Mouse (Mus musculus) neural tube, embryonic 15.5 days (tissue): ENCODE results near the gene Slc25a39. TPM values are rescaled to one million over a fixed set of nuclear protein-coding genes. Genes with fewer than 3 reads are reported as not detected.
A peak's percentile ranks its signal among the peaks of the same experiment; 100 is the strongest.
"Not testable (repeated sequence)": the region's sequence is repeated elsewhere in the genome, so short reads cannot be mapped to it uniquely, and the experiment has no call there.

Experiments
- ATAC-seq: fragments of 200-750 bp; cut with Nextera tagmentation; 2 replicates; pipeline ENCODE4 v1.8.0; 2017; ENCODE audit warnings: mild to moderate bottlenecking, moderate TSS enrichment, moderate library complexity; ENCODE audit not compliant: low FRiP score
- H3K27ac ChIP-seq: fragments of 300-500 bp; sonication (generic); replicated peaks from 2 replicates; pipeline ENCODE4 v1.5.1; 2015; ENCODE audit warnings: mild to moderate bottlenecking, inconsistent platforms
- H3K27me3 ChIP-seq: fragments of 300-500 bp; sonication (generic); replicated peaks from 2 replicates; pipeline ENCODE4 v1.6.1; 2015; ENCODE audit warnings: inconsistent platforms
- H3K36me3 ChIP-seq: fragments of 300-500 bp; sonication (generic); 2 replicates; pipeline ENCODE4 v1.6.1; 2015; ENCODE audit warnings: inconsistent platforms
- H3K4me1 ChIP-seq: fragments of 300-500 bp; sonication (generic); 2 replicates; pipeline ENCODE4 v1.6.1; 2015; ENCODE audit warnings: inconsistent platforms
- H3K4me2 ChIP-seq: fragments of 300-500 bp; sonication (generic); 2 replicates; pipeline ENCODE4 v1.6.1; 2015; ENCODE audit warnings: inconsistent platforms, mild to moderate bottlenecking, moderate library complexity
- H3K4me3 ChIP-seq: fragments of 300-500 bp; sonication (generic); replicated peaks from 2 replicates; pipeline ENCODE4 v1.5.1; 2015; ENCODE audit warnings: mild to moderate bottlenecking, inconsistent platforms
- H3K9ac ChIP-seq: fragments of 300-500 bp; sonication (generic); replicated peaks from 2 replicates; pipeline ENCODE4 v1.6.1; 2015; ENCODE audit warnings: mild to moderate bottlenecking, inconsistent platforms
- H3K9me3 ChIP-seq: fragments of 300-500 bp; sonication (generic); replicated peaks from 2 replicates; pipeline ENCODE4 v1.6.1; 2016; ENCODE audit warnings: inconsistent platforms
- WGBS: fragments of 180-500 bp; shearing (Covaris S2); methylation state at CpG from one replicate; pipeline ENCODE4 v1.1.7; 2015; ENCODE audit warnings: mixed read lengths; 5-methylcytosine and 5-hydroxymethylcytosine counted together
- polyA plus RNA-seq: library from polyadenylated mRNA; unstranded; fragments of >200 nt; fragmentation: Nextera tagmentation; extraction: Ambion mirVana; gene quantifications from 2 replicates; pipeline ENCODE4 v1.2.1, GENCODE M21; 2015

The Slc25a39 gene
- polyA plus RNA-seq, 1 experiment from 2014 or later = 161 TPM

DNA sequence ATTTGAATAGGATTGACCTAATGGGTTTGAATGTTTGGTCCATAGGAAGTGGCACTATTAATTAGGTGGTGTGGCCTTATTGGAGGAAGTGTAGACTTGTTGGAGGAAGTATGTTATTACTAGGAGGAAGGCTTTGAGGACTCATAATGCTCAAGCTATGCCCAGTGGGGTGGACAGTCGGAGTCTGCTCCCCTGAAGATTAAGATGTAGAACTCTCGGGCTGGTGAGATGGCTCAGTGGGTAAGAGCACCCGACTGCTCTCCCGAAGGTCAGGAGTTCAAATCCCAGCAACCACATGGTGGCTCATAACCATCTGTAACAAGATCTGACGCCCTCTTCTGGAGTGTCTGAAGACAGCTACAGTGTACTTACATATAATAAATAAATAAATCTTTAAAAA, 18.3 kb downstream of the Slc25a39 start:
- H3K4me1 ChIP-seq = peaks cover 16% of the 10 kb centered on the region
- not testable (repeated sequence) for H3K36me3 ChIP-seq, H3K4me2 ChIP-seq, H3K9ac ChIP-seq, H3K27me3 ChIP-seq, H3K27ac ChIP-seq, ATAC-seq, H3K9me3 ChIP-seq, H3K4me3 ChIP-seq
- WGBS = 93% methylated on average over 4 of the region's 5 CpGs

DNA sequence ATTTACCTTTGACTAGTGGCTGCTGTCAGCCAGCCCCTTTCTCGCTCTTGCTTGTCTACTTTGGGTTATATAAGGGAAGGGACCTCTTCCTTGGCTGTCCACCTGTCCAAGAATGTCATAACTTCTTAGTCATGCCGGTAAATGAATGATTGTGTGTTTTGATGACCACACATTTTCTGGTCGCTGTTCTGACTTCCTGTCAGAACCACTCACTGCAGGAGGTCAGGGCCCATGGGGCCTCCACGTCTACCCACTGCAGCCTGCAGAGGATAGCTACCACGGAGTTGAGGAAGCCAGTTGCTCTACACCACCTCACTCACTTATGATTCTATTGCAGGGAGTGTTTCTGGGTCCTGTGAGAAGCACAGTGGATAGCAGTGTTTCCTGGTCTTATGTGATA, 21.6 kb downstream of the Slc25a39 start:
- Histone ChIP-seq H3K9ac (no peak overlapping the region), H3K4me3 (no peak overlapping the region), H3K27ac (no peak overlapping the region), H3K36me3 (no peaks in the 10 kb centered on the region), H3K9me3 (no peaks in the 10 kb centered on the region), H3K4me2 (no peak overlapping the region), H3K27me3 (no peaks in the 10 kb centered on the region), H3K4me1 (0 out of 2 replicates have a peak, but pooled peaks cover 3% of the 10 kb centered on the region)
- no peak for ATAC-seq
- 74% methylated on average over 5 of the region's 5 CpGs for WGBS

DNA sequence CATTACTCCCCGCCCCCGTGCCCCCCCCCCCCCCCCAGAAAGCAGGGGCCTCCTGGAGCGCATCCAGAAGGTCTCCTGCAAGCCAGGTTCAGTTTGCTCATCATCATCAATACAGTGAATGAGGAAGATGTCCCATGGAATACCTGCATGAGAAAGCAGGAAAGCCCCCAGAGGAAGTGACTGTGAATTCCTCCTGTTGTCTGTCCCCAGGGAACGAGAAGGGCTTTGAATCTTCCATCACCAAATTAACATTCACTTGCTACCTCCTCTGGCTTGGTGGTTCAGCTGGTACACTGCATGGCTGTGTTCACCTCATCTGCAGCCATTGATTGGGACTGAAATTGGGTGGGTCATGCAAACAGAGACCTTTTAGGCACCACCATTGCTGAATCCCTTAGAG, 22.7 kb downstream of the Slc25a39 start:
- no peak overlapping the region for H3K4me3 ChIP-seq
- H3K27me3 ChIP-seq = no peaks in the 10 kb centered on the region
- H3K4me2 ChIP-seq = no peak overlapping the region
- no peaks in the 10 kb centered on the region for H3K9me3 ChIP-seq
- H3K27ac ChIP-seq = no peak overlapping the region
- no peaks in the 10 kb centered on the region for H3K36me3 ChIP-seq
- ATAC-seq = no peak
- 0 out of 2 replicates have a peak, but pooled peaks cover 3% of the 10 kb centered on the region for H3K4me1 ChIP-seq
- no peak overlapping the region for H3K9ac ChIP-seq
- 50% methylated on average over 4 of the region's 4 CpGs for WGBS

DNA sequence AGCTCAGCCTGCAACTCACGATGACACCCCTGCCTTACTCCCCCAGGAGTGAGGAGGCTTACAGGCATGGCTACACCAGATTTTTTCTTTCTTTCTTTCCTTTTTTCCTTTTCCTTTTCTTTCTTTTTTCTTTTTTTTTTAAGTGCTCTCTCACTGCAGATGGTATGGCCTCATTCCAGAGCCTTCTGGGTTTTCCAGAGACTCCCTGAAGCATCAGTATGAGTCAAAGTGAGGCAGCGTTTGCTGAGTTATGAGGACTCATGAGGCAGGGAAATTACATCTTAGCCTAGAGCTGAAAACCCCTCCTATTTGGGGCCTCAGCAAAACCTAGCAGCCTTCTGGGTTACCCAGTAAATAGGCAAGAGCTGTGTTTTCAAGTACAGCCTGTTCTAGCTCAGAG, 23.3 kb downstream of the Slc25a39 start:
- no peaks in the 10 kb centered on the region for H3K9me3 ChIP-seq
- 69% methylated on average over 2 of the region's 2 CpGs for WGBS
- H3K27me3 ChIP-seq = no peaks in the 10 kb centered on the region
- no peak for ATAC-seq
- H3K36me3 ChIP-seq = no peaks in the 10 kb centered on the region
- no peak overlapping the region for H3K9ac ChIP-seq
- no peak overlapping the region for H3K27ac ChIP-seq
- no peak overlapping the region for H3K4me2 ChIP-seq
- 0 out of 2 replicates have a peak, but pooled peaks cover 3% of the 10 kb centered on the region for H3K4me1 ChIP-seq
- H3K4me3 ChIP-seq = no peak overlapping the region

DNA sequence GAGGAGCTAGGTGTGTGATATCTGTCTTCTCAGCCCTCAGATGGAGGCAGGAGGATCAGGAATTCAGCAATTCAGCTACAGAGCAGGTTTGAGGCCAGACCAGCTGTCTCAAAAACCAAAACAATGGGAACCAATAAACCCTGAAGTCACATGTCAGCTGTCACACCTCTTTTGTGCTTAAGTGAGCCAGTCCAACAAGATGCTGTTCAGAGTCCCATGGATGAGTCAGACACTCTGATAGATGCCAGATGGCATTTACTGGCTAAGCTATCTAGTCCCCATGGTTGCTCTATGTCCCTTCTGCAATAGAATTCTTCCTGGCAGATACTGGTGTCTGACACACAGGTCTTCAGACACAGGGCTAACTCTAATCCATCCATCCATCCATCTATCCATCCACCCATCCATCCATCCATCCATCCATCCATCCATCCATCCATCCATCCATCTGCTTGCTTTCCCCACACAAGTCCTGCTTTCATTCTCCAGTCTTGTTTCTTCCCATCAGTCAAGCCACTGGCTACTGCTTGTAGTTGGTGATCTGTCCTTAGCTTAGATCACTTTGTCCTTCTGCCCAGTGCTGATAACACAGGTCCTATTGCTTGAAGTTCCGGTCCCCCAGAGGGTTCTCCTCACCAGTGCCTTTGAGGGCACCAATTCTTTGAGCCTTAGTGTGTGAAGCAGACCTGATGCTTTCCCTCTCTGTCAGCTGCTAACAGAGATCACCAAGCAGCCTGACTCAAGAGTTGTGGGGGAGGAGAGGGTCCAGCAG, 24.2 kb downstream of the Slc25a39 start:
- Histone ChIP-seq H3K27ac (no peak overlapping the region), H3K4me1 (0 out of 2 replicates have a peak, but pooled peaks cover 3% of the 10 kb centered on the region), H3K4me2 (no peak overlapping the region), H3K27me3 (no peaks in the 10 kb centered on the region), H3K9me3 (no peaks in the 10 kb centered on the region; the same call in 1 of the 2 replicates), H3K4me3 (no peak overlapping the region), H3K36me3 (no peaks in the 10 kb centered on the region), H3K9ac (no peak overlapping the region)
- ATAC-seq = no peak
- 97% methylated on average over 1 of the region's 1 CpGs for WGBS

DNA sequence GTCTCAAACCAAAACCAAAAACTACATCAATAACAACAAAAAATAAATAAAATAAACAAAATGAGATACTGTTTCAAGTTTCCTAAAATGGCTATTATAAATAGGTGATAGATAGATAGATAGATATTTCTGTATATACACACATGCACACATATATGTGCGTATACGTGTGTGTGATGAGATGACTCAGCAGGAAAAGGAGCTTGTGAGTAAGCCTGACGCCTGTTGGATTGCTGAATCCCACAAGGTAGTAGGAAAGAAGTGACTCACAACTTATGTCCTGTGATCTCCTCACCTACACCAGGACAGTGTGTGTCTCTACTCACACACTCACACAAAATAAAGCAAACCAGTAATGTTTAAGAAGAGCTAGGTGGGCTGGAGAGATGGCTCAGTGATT, 25.0 kb downstream of the Slc25a39 start:
- WGBS = 86% methylated on average over 3 of the region's 3 CpGs
- no peaks in the 10 kb centered on the region for H3K36me3 ChIP-seq

DNA sequence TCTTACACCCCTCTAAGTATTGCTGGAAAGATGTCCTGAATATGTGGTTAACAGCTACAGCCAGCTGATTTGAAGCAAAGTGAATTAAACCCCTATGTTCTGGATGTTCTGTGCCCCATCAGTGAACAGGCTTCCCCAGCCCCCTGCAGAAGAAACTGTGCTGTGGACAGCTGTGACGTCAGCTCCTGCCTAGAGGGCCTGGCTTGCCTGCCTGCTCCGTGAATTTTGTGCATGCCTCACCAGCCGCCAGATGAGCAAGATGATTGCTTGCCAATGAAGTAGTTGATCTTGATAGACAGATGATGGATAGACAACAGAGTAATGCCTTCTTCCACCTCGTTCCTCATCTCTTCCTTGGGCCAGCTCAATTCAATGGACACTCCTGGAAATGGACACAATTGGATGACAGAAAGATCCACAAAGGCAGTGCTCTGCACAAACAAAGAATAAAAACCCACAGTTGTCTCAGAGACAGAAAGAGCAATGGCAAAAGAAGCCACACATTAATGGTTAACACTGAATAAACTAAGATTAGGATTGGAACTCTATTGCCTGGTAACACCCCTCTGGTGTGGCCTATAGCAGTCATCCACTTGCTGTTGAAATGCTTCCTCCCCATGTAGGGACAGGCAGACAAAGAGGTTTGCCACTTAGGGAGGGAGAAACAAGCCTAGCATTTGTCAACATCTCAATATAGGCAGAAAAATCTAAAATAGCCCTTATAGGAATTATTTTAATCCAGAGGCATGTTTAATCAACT, 26.2 kb downstream of the Slc25a39 start:
- Histone ChIP-seq H3K4me3 (no peak overlapping the region), H3K4me1 (peaks cover 3% of the 10 kb centered on the region; the same call in 1 of the 2 replicates), H3K27me3 (no peaks in the 10 kb centered on the region), H3K9ac (no peak overlapping the region), H3K9me3 (no peaks in the 10 kb centered on the region; the same call in 1 of the 2 replicates), H3K4me2 (no peak overlapping the region), H3K36me3 (no peaks in the 10 kb centered on the region), H3K27ac (no peak overlapping the region)
- WGBS = 38% methylated on average over 4 of the region's 4 CpGs
- no peak for ATAC-seq

More for the DNA sequence above, 25.0 kb downstream of the Slc25a39 start:
- Histone ChIP-seq H3K4me1 (0 out of 2 replicates have a peak, but pooled peaks cover 3% of the 10 kb centered on the region), H3K4me2 (no peak overlapping the region), H3K27ac (no peak overlapping the region), H3K27me3 (no peaks in the 10 kb centered on the region), H3K9me3 (no peaks in the 10 kb centered on the region; the same call in 1 of the 2 replicates), H3K9ac (no peak overlapping the region), H3K4me3 (no peak overlapping the region)
- no peak for ATAC-seq

DNA sequence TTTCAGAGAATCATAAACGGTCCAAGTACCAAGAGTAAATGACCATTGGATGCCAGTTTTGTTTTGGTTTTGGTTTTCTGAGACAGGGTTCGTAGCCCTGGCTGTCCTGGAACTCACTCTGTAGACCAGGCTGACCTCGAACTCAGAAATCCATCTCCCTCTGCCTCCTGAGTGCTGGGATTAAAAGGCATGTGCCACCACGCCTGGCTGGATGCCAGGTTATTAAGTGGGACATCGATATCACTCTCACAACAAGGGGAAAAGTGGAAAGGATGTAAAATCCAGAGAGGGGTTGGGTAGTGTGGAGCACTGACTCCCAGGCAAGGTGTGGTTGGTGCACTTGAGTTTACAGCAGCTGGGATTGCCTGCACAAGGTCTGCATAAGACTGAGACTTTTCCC, 27.7 kb downstream of the Slc25a39 start:
- no peak overlapping the region for H3K9ac ChIP-seq
- H3K9me3 ChIP-seq = no peaks in the 10 kb centered on the region; the same call in 1 of the 2 replicates
- no peaks in the 10 kb centered on the region for H3K27me3 ChIP-seq
- H3K4me3 ChIP-seq = no peak overlapping the region
- no peak overlapping the region for H3K4me2 ChIP-seq
- no peaks in the 10 kb centered on the region for H3K36me3 ChIP-seq
- WGBS = 78% methylated on average over 5 of the region's 5 CpGs
- ATAC-seq = no peak
- H3K27ac ChIP-seq = no peak overlapping the region
- peaks cover 15% of the 10 kb centered on the region; the same call in 1 of the 2 replicates for H3K4me1 ChIP-seq

DNA sequence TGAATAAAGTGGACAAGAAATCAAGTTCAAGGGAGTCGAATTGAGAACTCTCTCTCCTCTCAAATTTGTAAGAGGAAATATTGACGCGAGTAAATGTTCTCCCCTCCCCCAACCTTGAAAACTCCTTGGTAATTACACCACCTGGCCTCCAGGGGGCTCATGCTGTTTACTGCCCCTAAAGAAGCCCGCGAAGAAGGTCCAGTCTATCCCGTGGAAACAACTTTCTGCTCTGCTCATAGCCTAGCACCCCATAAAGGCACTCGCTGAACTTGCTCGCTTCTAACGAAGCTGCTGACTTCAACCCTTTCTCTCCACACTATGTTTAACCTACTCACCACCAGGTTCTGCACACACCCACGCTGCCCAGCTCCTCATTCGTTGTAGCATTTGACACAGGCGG, 30.6 kb downstream of the Slc25a39 start:
- H3K4me2 ChIP-seq = no peak overlapping the region
- H3K27ac ChIP-seq = no peak overlapping the region
- no peaks in the 10 kb centered on the region for H3K36me3 ChIP-seq
- WGBS = 65% methylated on average over 12 of the region's 12 CpGs
- H3K9ac ChIP-seq = no peak overlapping the region
- H3K4me3 ChIP-seq = no peak overlapping the region
- no peaks in the 10 kb centered on the region; the same call in 1 of the 2 replicates for H3K27me3 ChIP-seq
- ATAC-seq = no peak
- no peaks in the 10 kb centered on the region; the same call in 1 of the 2 replicates for H3K9me3 ChIP-seq
- peaks cover 15% of the 10 kb centered on the region; the same call in 1 of the 2 replicates for H3K4me1 ChIP-seq

DNA sequence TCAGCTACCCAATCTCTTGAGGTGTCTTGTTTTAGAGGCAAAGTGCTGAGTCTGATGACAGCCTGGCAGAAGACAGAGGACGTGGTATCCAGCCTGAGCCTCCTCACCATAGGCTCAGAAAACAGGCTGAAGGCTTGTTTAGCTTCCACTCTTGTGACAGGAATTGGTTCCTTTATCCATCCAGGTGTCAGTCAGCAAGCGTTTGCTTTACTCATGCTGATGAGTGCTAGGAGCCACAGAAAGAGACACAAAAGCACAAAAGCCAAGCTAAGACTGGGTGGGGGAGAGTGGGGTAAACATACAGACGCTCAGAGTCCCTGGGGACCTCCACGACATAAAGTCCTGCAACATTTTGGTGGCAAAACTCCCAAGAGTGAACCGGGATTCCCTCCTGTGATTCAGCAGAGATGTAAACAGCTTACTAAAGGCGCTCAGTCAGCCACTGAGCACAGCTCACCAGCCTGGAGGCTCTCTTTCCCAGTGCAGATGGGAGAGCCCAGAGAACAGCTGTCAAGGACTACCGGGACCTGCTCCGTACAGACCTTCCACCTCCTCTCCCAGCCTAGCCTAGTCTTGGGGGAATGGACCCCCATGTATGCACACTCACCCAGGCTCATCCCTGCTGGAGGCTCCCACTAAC, 31.4 kb downstream of the Slc25a39 start:
- H3K4me2 ChIP-seq = peak overlapping the region; percentile 44
- no peaks in the 10 kb centered on the region for H3K36me3 ChIP-seq
- no peaks in the 10 kb centered on the region; the same call in 1 of the 2 replicates for H3K27me3 ChIP-seq
- no peak for ATAC-seq
- no peak overlapping the region for H3K4me3 ChIP-seq
- no peaks in the 10 kb centered on the region; the same call in 1 of the 2 replicates for H3K9me3 ChIP-seq
- WGBS = 14% methylated on average over 8 of the region's 8 CpGs
- H3K27ac ChIP-seq = no peak overlapping the region
- H3K9ac ChIP-seq = no peak overlapping the region
- peaks cover 13% of the 10 kb centered on the region; the same call in 1 of the 2 replicates for H3K4me1 ChIP-seq
